Mouse (Mus musculus) c-Kit-positive CD71-negative TER-119-negative erythroid progenitor cells, embryonic 14.5 days (primary cell): Measurements from ENCODE around the gene Slc26a1.
A peak's percentile ranks its signal among the peaks of the same experiment; 100 is the strongest.

Source experiments
- DNase-seq: peaks from one replicate; pipeline ENCODE4 v3.0.0-alpha.2; 2013; ENCODE audit warnings: low read depth

The Slc26a1 gene

GRCm38 (mm10) chr5:108691152-108691551, 15.8 kb upstream of the Slc26a1 start:
- no peak for DNase-seq

GRCm38 (mm10) chr5:108689091-108689490, 13.7 kb upstream of the Slc26a1 start:
- no peak for DNase-seq

- DNase-seq: no peak
Observed at GRCm38 (mm10) chr5:108680871-108681270, 5.5 kb upstream of the Slc26a1 start.

GRCm38 (mm10) chr5:108679909-108680308, 4.5 kb upstream of the Slc26a1 start:
- DNase-seq: no peak

GRCm38 (mm10) chr5:108678296-108678854, 3.0 kb upstream of the Slc26a1 start:
- DNase-seq: no peak

- no peak for DNase-seq
Observed at GRCm38 (mm10) chr5:108677605-108678295, 2.4 kb upstream of the Slc26a1 start.

GRCm38 (mm10) chr5:108676772-108677498, 1.6 kb upstream of the Slc26a1 start:
- DNase-seq: no peak

- DNase-seq: no peak
Observed at GRCm38 (mm10) chr5:108674624-108675023, 745 bp downstream of the Slc26a1 start.

- DNase-seq: no peak
Observed at GRCm38 (mm10) chr5:108671757-108672156, 3.6 kb downstream of the Slc26a1 start.

- DNase-seq: no peak
Observed at GRCm38 (mm10) chr5:108670785-108671184, 4.6 kb downstream of the Slc26a1 start.

GRCm38 (mm10) chr5:108669986-108670385, 5.4 kb downstream of the Slc26a1 start:
- no peak for DNase-seq

- peak; percentile 75 for DNase-seq
Observed at GRCm38 (mm10) chr5:108668977-108669936, 6.1 kb downstream of the Slc26a1 start, which contains the start of gene Dgkq. Gene Dgkq, minus strand, starts transcription at chr5:108669672.

- DNase-seq: no peak
Observed at GRCm38 (mm10) chr5:108668387-108668932, 6.9 kb downstream of the Slc26a1 start.

GRCm38 (mm10) chr5:108667370-108667769, 8.0 kb downstream of the Slc26a1 start:
- DNase-seq: no peak

- DNase-seq: no peak
Observed at GRCm38 (mm10) chr5:108665066-108665465, 10.3 kb downstream of the Slc26a1 start.

GRCm38 (mm10) chr5:108662772-108663171, 12.6 kb downstream of the Slc26a1 start:
- no peak for DNase-seq

- peak; percentile 85 for DNase-seq
Observed at GRCm38 (mm10) chr5:108660632-108661268, 14.6 kb downstream of the Slc26a1 start.

- DNase-seq: no peak
Observed at GRCm38 (mm10) chr5:108659698-108660631, 15.4 kb downstream of the Slc26a1 start, which contains the start of gene Idua. Gene Idua, plus strand, starts transcription at chr5:108660331.

GRCm38 (mm10) chr5:108658611-108659010, 16.8 kb downstream of the Slc26a1 start:
- DNase-seq: no peak

GRCm38 (mm10) chr5:108657406-108657805, 18.0 kb downstream of the Slc26a1 start:
- no peak for DNase-seq
